In the genomic region with DNA sequence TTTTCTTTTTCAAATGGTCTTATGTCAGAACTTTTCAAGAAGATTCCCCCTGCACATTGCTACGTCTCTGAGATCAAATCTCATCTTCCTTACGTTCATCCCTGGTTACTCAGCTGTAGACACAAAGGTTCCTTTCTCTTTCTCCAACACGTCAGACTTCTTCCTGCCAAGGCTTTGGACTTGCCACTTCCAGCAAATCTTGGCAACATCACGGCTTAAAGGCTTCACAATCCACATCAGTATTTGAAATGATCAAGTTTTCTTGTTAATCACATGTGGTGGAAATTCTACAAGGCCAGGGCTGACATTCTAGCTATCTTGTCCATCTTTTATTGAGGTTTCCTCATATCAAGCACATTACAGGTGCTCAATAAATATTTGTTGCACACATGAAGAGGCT, we compare ENCODE assay signal across 22 mouse cellular contexts. TPM values are rescaled to one million over a fixed set of nuclear protein-coding genes. Genes with fewer than 3 reads are reported as not detected.
DNase-seq lines count a peak whose midpoint lies in the region; TF ChIP-seq lines count a peak whose summit lies in the region.
"Had no signal": no experiment of that assay in that cellular context is flagged by ENCODE, and none has a peak within 500 bp of the region (broad histone marks: within the 10 kb centered on the region; RNA-seq: fewer than 3 reads in every experiment).

No protein-coding gene starts in this region.

- intact Hi-C loops in heart, adult 2 months (cut with DNase I): loop anchor here (5.0 kb wide), 1 partner anchor 59 kb away; no protein-coding TSS in a partner anchor
- intact Hi-C loops in heart, postnatal 25 days (cut with DNase I): no loop called here
- intact Hi-C loops in heart, postnatal 10 days (cut with DNase I): no loop called here

- H3K4me1 ChIP-seq in heart, adult 2 months (ENCODE audit: control insufficient read depth, insufficient read depth, low read length): peaks cover under 1% of the 10 kb centered on the region
- H3K4me1 ChIP-seq in heart, embryonic 10.5 days: no peaks in the 10 kb centered on the region
- H3K4me1 ChIP-seq: embryonic facial prominence, embryonic 12.5 days; heart, embryonic 15.5 days had no signal

- H3K79me2 ChIP-seq in heart, adult 2 months (replicated peaks; ENCODE audit: control insufficient read depth, insufficient read depth, low read length): no peaks in the 10 kb centered on the region

- H3K27ac ChIP-seq in heart, adult 2 months: peak overlapping the region; percentile 30; the same call in 1 of the 2 replicates
- H3K27ac ChIP-seq in heart, embryonic 10.5 days: no peak overlapping the region
- H3K27ac ChIP-seq: embryonic facial prominence, embryonic 12.5 days; hindbrain, embryonic 14.5 days had no signal

- no peak overlapping the region for H3K9ac ChIP-seq in heart, adult 2 months (ENCODE audit: low read depth, low read length)
- H3K9ac ChIP-seq: embryonic facial prominence, embryonic 12.5 days; embryonic facial prominence, embryonic 15.5 days; forebrain, postnatal 0 days; heart, embryonic 12.5 days; heart, embryonic 15.5 days; hindbrain, embryonic 14.5 days had no signal

- no peak for TF ChIP-seq CTCF in heart, adult 2 months (IDR thresholded peaks at IDR 0.05)

- no peak for TF ChIP-seq POLR2A in heart, adult 2 months (IDR thresholded peaks at IDR 0.05; ENCODE audit: insufficient read depth, low read depth, low read length)

- WGBS in heart, adult 2 months: 48% methylated on average over 4 of the region's 4 CpGs
- 59% methylated on average over 4 of the region's 4 CpGs for WGBS in heart, embryonic 10.5 days

- H3K4me3 ChIP-seq in heart, adult 2 months: no peak overlapping the region
- no peak overlapping the region for H3K4me3 ChIP-seq in heart, embryonic 10.5 days
- H3K4me3 ChIP-seq: embryonic facial prominence, embryonic 12.5 days; embryonic facial prominence, embryonic 15.5 days; heart, embryonic 12.5 days; heart, embryonic 15.5 days had no signal

- no peak for TF ChIP-seq EP300 in heart, adult 2 months (IDR thresholded peaks at IDR 0.05; ENCODE audit: insufficient read depth, low read depth, low read length)

- no peaks in the 10 kb centered on the region for H3K27me3 ChIP-seq in heart, adult 2 months (ENCODE audit: control insufficient read depth, insufficient read depth, low read length)
- H3K27me3 ChIP-seq in heart, embryonic 10.5 days (ENCODE audit: insufficient read depth, poor library complexity, severe bottlenecking): no peaks in the 10 kb centered on the region
- H3K27me3 ChIP-seq: embryonic facial prominence, embryonic 12.5 days; embryonic facial prominence, embryonic 15.5 days; heart, embryonic 12.5 days; heart, embryonic 15.5 days had no signal

- no peaks in the 10 kb centered on the region; the same call in 1 of the 2 replicates for H3K36me3 ChIP-seq in heart, adult 2 months (ENCODE audit: control insufficient read depth, insufficient read depth, low read length)
- H3K36me3 ChIP-seq in heart, embryonic 10.5 days: no peaks in the 10 kb centered on the region
- H3K36me3 ChIP-seq: embryonic facial prominence, embryonic 12.5 days; embryonic facial prominence, embryonic 15.5 days; G1E; heart, embryonic 12.5 days; heart, embryonic 15.5 days had no signal

- peak; percentile 28 for DNase-seq in gastrocnemius, adult 18-20 months (ENCODE audit: low spot score)
- no peak for DNase-seq in gastrocnemius, postnatal 25 days
- no peak for DNase-seq in heart, adult 2 months
- DNase-seq in heart, postnatal 25 days (ENCODE audit: low spot score): no peak
- peak; percentile 26 to 30 for DNase-seq in heart, postnatal 10 days
- DNase-seq in heart, embryonic 10.5 days (ENCODE audit: low spot score): no peak
- peak; percentile 52 for DNase-seq in skeletal muscle tissue, adult 2 months (ENCODE audit: low read depth, low spot score)
- no peak for DNase-seq in embryo, embryonic 11 days
- DNase-seq: adrenal gland, postnatal 10 days; B cell, adult 2 months; cerebellum, adult 18-20 months; cerebellum, adult 9-10 months; cerebellum, postnatal 14 days; forebrain, postnatal 0 days; gastrocnemius, postnatal 10 days; kidney, adult 2 months had no signal

- no peaks in the 10 kb centered on the region for H3K9me3 ChIP-seq in heart, embryonic 10.5 days
- H3K9me3 ChIP-seq: embryonic facial prominence, embryonic 12.5 days; embryonic facial prominence, embryonic 15.5 days; G1E; heart, embryonic 15.5 days had no signal

RNA-seq across cellular contexts. Expression of a gene that starts 39.0 kb away (rescaled TPM):
- total RNA-seq in gastrocnemius, adult 18-20 months (2021): 10 to 100 TPM; 72.1 to 94.6 TPM
- total RNA-seq in gastrocnemius, postnatal 25 days (2021): 10 to 100 TPM; 78.3 to 79.6 TPM
- 100 to 1,000 TPM in 1 of 2 experiments, 10 to 100 TPM in 1; 99.4 to 128 TPM for total RNA-seq in heart, adult 2 months (2021)
- polyA plus RNA-seq in heart, adult 2 months (2012; rRNA removed): 60.1 and 107 TPM in 2 replicates
- 100 to 1,000 TPM; 116 to 126 TPM for total RNA-seq in heart, postnatal 25 days (2021)
- 100 to 1,000 TPM; 218 to 284 TPM for total RNA-seq in heart, postnatal 10 days (2021)
- 29.5 and 29.8 TPM in 2 replicates for polyA plus RNA-seq in heart, embryonic 10.5 days (2016; fragmentation: Nextera tagmentation; extraction: Ambion mirVana)

Comparison
In these comparisons a context has a peak if more than half of its experiments do, and no peak if none do; other contexts are left out.
1. DNase-seq: peak in gastrocnemius, adult 18-20 months (single experiment), heart, postnatal 10 days (2 of 2) and skeletal muscle tissue, adult 2 months (single experiment); none in gastrocnemius, postnatal 25 days (single experiment), heart, adult 2 months (0 of 2), heart, postnatal 25 days (single experiment), heart, embryonic 10.5 days (single experiment) and embryo, embryonic 11 days (single experiment).